Mouse (Mus musculus): ENCODE data around the gene Pitpnm3.

Gene Pitpnm3

DNA sequence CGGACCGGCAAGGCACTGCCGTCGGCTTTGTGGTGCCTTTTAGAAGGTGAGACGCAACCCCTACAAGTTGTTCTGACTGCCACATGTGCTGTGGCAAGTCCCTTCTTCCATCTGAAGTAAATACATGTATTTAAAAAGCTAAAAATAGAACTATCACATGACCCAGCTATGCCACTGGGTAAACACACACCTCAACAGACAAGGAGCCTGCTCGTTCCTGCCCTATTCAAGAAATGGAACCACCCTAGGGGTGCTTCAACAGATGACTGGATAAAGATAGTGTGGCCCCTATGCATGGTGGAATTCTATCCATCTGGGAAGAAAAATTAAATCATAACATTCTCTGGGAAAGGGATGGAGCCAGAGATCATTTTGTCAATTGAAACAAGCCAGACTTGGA, 112.8 kb downstream of the Pitpnm3 start:
- no peak for DNase-seq (ENCODE audit: low spot score)

DNA sequence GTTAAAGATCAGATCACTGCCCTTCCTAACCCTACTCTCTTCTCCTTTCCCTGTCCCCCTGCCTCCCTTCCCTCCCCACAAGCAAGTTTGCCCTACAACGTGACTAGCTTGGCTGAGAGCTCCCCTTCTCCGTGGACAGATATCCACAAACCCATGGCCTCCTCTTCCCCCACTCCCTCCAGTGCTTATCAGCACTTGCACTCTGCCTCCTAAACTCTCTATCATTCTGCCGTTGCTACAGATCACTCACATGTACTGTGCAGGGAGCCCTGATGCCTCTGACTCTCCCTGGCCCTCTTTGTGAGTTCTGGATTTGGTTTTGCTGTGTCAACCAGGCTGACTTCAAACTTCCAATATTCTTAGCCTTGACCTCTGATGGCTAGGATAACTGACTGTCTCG, 114.6 kb downstream of the Pitpnm3 start:
- no peak for DNase-seq (ENCODE audit: low spot score)

- DNase-seq (ENCODE audit: low spot score), result no peak
Observed at GRCm38 (mm10) chr11:72017253-72017601, 118.4 kb downstream of the Pitpnm3 start.

GRCm38 (mm10) chr11:72016518-72017252, 118.9 kb downstream of the Pitpnm3 start:
- DNase-seq (ENCODE audit: low spot score), result no peak

GRCm38 (mm10) chr11:72014674-72015073, 120.9 kb downstream of the Pitpnm3 start:
- no peak for DNase-seq (ENCODE audit: low spot score)

- DNase-seq (ENCODE audit: low spot score), result no peak
Observed at GRCm38 (mm10) chr11:72011955-72012354, 123.6 kb downstream of the Pitpnm3 start.

- DNase-seq (ENCODE audit: low spot score), result no peak
Observed at GRCm38 (mm10) chr11:72010940-72011722, 124.4 kb downstream of the Pitpnm3 start.

DNA sequence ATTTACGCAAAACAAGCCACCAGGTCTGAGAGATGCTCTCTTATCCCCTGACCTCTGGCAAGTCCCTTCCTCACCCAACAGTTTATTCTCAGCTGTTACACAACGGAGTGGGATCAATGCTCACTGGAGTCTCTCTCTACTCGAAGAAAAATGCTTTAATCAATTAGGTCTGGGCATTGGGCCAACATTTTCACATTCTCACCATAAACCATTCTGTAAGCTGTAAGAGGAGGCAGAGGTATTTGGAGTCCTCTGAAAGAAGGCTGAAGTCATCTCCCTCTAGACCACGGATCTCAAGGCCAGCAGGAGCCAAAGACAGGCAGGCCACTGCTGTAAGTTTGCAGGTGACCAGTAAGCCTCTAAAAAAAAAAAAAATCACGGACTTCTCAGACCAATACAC, 125.2 kb downstream of the Pitpnm3 start:
- DNase-seq (ENCODE audit: low spot score), result no peak

DNA sequence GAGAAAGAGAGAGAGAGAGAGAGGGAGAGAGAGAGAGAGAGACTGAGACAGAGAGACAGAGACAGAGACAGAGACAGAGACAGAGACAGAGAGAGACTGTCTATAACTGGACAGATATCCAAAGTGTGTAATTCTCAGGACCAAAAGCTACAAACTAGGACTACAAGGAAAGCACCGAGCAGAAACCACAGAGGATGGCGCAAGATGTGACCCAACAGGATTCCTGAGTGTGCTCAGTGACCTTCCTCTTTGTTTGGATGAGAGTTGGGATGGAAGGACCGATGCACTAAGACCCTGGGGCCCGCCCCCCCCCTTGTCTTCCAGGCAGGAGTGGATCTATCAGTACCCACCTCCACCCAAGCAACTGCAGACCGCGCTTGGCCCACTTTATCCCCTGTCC, 130.0 kb downstream of the Pitpnm3 start:
- DNase-seq (ENCODE audit: low spot score), result no peak

DNA sequence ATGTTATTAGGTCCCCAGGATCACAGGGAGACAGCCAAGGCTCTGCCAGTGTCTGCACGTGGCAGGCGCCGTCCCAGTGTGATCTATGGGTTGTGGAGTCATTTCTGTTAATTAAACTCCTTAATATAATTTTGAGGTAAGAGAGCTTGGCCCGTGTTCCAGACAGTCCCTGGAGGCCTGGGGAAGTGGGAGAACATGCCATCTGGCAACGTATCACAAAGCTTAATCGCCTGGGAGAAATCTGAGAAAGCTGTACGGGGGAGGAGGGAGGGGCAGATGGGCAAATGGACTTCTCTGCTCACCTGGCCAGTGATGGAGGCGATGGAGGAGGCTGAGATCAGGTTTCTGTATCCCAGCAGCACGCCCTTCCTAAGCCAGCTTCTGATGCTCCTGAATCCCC, 132.4 kb downstream of the Pitpnm3 start:
- DNase-seq (ENCODE audit: low spot score), result no peak

DNA sequence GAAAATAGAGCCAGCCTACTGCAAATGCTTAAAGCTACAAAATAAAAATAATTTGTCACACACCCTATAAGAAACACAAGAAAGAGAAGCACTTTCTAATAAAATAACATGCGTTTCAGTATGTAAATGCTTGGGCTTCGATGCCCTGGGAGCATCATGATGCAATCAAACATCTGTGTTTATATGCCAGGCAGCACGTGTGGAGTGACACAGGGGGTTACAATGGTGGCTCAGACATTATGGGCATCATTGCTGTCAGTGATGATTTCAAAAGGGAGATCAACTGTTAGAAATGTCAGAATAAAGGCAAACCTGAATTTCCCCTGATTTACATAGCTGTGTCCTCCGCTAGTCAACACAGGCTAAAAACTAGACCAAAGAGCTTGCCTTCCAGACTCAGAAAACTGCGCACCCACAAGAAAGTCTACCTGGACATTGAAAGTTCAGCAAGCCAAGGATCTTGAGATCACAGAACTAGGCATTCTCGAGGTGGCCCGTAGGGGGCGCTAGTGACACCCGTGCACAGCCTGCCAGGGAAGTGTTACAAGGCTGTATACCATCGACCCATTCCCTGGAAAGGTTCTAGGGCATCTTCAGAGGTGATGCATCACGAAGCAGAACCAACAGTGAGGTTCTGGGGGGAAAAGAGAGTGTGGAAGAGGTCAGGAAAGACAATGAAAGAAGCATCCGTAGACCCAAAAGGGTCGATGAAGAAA, 133.3 kb downstream of the Pitpnm3 start:
- DNase-seq (ENCODE audit: low spot score), result peak; percentile 24

DNA sequence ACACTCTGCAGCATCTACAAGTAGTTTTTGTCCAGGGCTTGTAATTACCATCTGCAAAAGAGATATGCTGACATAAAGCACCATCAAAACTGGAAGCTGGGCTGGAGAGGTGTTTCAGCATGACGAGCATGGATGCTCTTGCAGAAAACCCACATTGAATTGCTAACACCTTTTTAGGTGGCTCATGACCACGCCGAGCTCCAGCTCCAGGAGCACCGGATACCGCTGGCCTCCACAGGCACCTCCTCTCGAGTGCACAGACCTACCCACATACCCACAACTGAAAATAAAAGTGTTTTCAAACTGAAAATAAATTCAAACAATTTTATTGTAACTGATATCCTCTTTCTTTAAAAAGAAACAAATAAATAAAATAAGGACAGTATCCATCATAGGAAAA, 135.4 kb downstream of the Pitpnm3 start:
- DNase-seq (ENCODE audit: low spot score), result no peak
